Mouse (Mus musculus) erythroblast, embryonic 14.5 days (primary cell): ENCODE results near the gene Immt. TPM values are rescaled to one million over a fixed set of nuclear protein-coding genes. Genes with fewer than 3 reads are reported as not detected.
A peak's percentile ranks its signal among the peaks of the same experiment; 100 is the strongest.

Experiments
- H3K27me3 ChIP-seq: 2 replicates; pipeline ENCODE4 v1.6.1; 2012; ENCODE audit warnings: inconsistent platforms; ENCODE audit not compliant: control insufficient read depth
- H3K36me3 ChIP-seq: 2 replicates; pipeline ENCODE4 v1.6.1; 2012; ENCODE audit warnings: mild to moderate bottlenecking, inconsistent platforms; ENCODE audit not compliant: control insufficient read depth
- H3K4me1 ChIP-seq: 2 replicates; pipeline ENCODE4 v1.6.1; 2012; ENCODE audit warnings: inconsistent platforms; ENCODE audit not compliant: control insufficient read depth
- H3K4me3 ChIP-seq: replicated peaks from 2 replicates; pipeline ENCODE3; 2012; ENCODE audit warnings: moderate library complexity, mild to moderate bottlenecking, inconsistent platforms
- H3K9me3 ChIP-seq: 2 replicates; pipeline ENCODE4 v1.6.1; 2012; ENCODE audit warnings: low read length, inconsistent platforms, mixed read lengths; ENCODE audit not compliant: control insufficient read depth
- GATA1 ChIP-seq: IDR thresholded peaks from 2 replicates; pipeline ENCODE4 v1.6.1; 2012; ENCODE audit warnings: low read length, inconsistent platforms, mixed read lengths
- TAL1 ChIP-seq: IDR thresholded peaks from 3 replicates; pipeline ENCODE4 v1.6.1; 2012; ENCODE audit warnings: low read length, inconsistent platforms, mixed read lengths
- polyA plus RNA-seq: library from polyadenylated mRNA; stranded (reverse); fragments of >175 nt; gene quantifications from 2 replicates; pipeline ENCODE4 v1.2.3, GENCODE M21; 2012

Gene Immt
- polyA plus RNA-seq, 1 experiment = 2.0 TPM

- Histone ChIP-seq H3K36me3 (peaks cover 17% of the 10 kb centered on the region), H3K9me3 (no peaks in the 10 kb centered on the region), H3K4me1 (peaks cover 32% of the 10 kb centered on the region), H3K27me3 (no peaks in the 10 kb centered on the region), H3K4me3 (no peak overlapping the region)
- TF ChIP-seq TAL1 = no peak
- no peak for TF ChIP-seq GATA1
Observed at GRCm38 (mm10) chr6:71806713-71807112, 24.4 kb upstream of the Immt start.

- Histone ChIP-seq H3K27me3 (no peaks in the 10 kb centered on the region), H3K9me3 (no peaks in the 10 kb centered on the region), H3K36me3 (peaks cover 44% of the 10 kb centered on the region), H3K4me3 (no peak overlapping the region), H3K4me1 (peaks cover 2% of the 10 kb centered on the region; the same call in 1 of the 2 replicates)
- no peak for TF ChIP-seq GATA1
- no peak for TF ChIP-seq TAL1
Observed at GRCm38 (mm10) chr6:71809890-71810289, 21.2 kb upstream of the Immt start.

- no peaks in the 10 kb centered on the region for H3K9me3 ChIP-seq
- no peaks in the 10 kb centered on the region for H3K27me3 ChIP-seq
- no peak for TF ChIP-seq GATA1
- TF ChIP-seq TAL1 = no peak
- peaks cover 73% of the 10 kb centered on the region for H3K36me3 ChIP-seq
- H3K4me1 ChIP-seq = peaks cover 12% of the 10 kb centered on the region
- H3K4me3 ChIP-seq = no peak overlapping the region
Observed at GRCm38 (mm10) chr6:71812820-71813219, 18.3 kb upstream of the Immt start.

GRCm38 (mm10) chr6:71819764-71820292 lies 11.3 kb upstream of the Immt start:
- H3K9me3 ChIP-seq = no peaks in the 10 kb centered on the region
- H3K27me3 ChIP-seq = no peaks in the 10 kb centered on the region
- H3K4me1 ChIP-seq = peaks cover 54% of the 10 kb centered on the region
- H3K4me3 ChIP-seq = no peak overlapping the region
- H3K36me3 ChIP-seq = peaks cover 52% of the 10 kb centered on the region
- TF ChIP-seq GATA1 (no peak), TAL1 (no peak)

- H3K9me3 ChIP-seq = no peaks in the 10 kb centered on the region
- peaks cover 43% of the 10 kb centered on the region for H3K4me1 ChIP-seq
- H3K27me3 ChIP-seq = peaks cover 16% of the 10 kb centered on the region
- H3K4me3 ChIP-seq = peak overlapping the region; percentile 70
- no peak for TF ChIP-seq TAL1
- TF ChIP-seq GATA1 = no peak
- H3K36me3 ChIP-seq = peaks cover 20% of the 10 kb centered on the region
Observed at GRCm38 (mm10) chr6:71823085-71823484, 8.0 kb upstream of the Immt start.

GRCm38 (mm10) chr6:71823488-71823887 lies 7.6 kb upstream of the Immt start:
- TF ChIP-seq TAL1 (no peak), GATA1 (no peak)

GRCm38 (mm10) chr6:71823961-71824360 lies 7.2 kb upstream of the Immt start:
- Histone ChIP-seq H3K36me3 (peaks cover 12% of the 10 kb centered on the region), H3K4me3 (peak overlapping the region; percentile 70), H3K4me1 (peaks cover 41% of the 10 kb centered on the region), H3K9me3 (no peaks in the 10 kb centered on the region), H3K27me3 (peaks cover 16% of the 10 kb centered on the region)
- TF ChIP-seq TAL1 (no peak), GATA1 (no peak)

More at GRCm38 (mm10) chr6:71823488-71823887, 7.6 kb upstream of the Immt start:
- H3K9me3 ChIP-seq = no peaks in the 10 kb centered on the region
- peaks cover 16% of the 10 kb centered on the region for H3K36me3 ChIP-seq
- H3K4me1 ChIP-seq = peaks cover 41% of the 10 kb centered on the region
- H3K27me3 ChIP-seq = peaks cover 16% of the 10 kb centered on the region
- peak overlapping the region; percentile 70 for H3K4me3 ChIP-seq

GRCm38 (mm10) chr6:71826869-71827268 lies 4.3 kb upstream of the Immt start, which contains the start of gene Mrpl35:
Mrpl35 (minus strand) TSS chr6:71826969.
- H3K4me3 ChIP-seq = no peak within 1 kb of the TSS
- TF ChIP-seq GATA1 = no peak
- H3K4me1 ChIP-seq = peaks cover 31% of the 10 kb centered on the region
- no peaks in the 10 kb centered on the region for H3K9me3 ChIP-seq
- peaks cover 16% of the 10 kb centered on the region for H3K27me3 ChIP-seq
- H3K36me3 ChIP-seq = no peaks in the 10 kb centered on the region

- peaks cover 16% of the 10 kb centered on the region for H3K27me3 ChIP-seq
- TF ChIP-seq TAL1 (no peak), GATA1 (no peak)
- H3K4me1 ChIP-seq = peaks cover 25% of the 10 kb centered on the region
- peaks cover 17% of the 10 kb centered on the region for H3K36me3 ChIP-seq
- no peaks in the 10 kb centered on the region for H3K9me3 ChIP-seq
- H3K4me3 ChIP-seq = peak overlapping the region; percentile 79
Observed at GRCm38 (mm10) chr6:71829768-71830167, 1.4 kb upstream of the Immt start.

- H3K9me3 ChIP-seq = no peaks in the 10 kb centered on the region
Observed at GRCm38 (mm10) chr6:71831581-71831960, 440 bp downstream of the Immt start.

More at GRCm38 (mm10) chr6:71831581-71831960, 440 bp downstream of the Immt start:
- Histone ChIP-seq H3K4me1 (peaks cover 30% of the 10 kb centered on the region), H3K36me3 (peaks cover 33% of the 10 kb centered on the region), H3K27me3 (peaks cover 10% of the 10 kb centered on the region), H3K4me3 (peak overlapping the region; percentile 79)
- TF ChIP-seq TAL1 = no peak
- peak; percentile 61; the same call in 1 of the 2 replicates for TF ChIP-seq GATA1
